Mouse (Mus musculus) lung, embryonic 14.5 days (tissue): Measurements from ENCODE around the gene Armh4. TPM values are rescaled to one million over a fixed set of nuclear protein-coding genes. Genes with fewer than 3 reads are reported as not detected.

Experiments used
- ATAC-seq: fragments of 200-750 bp; cut with Nextera tagmentation; 2 replicates; pipeline ENCODE4 v1.8.0; 2017; ENCODE audit warnings: mild to moderate bottlenecking, moderate TSS enrichment, moderate library complexity; ENCODE audit not compliant: insufficient read depth
- DNase-seq: peaks from one replicate; pipeline ENCODE4 v3.0.0-alpha.2; 2015
- H3K27ac ChIP-seq: fragments of 300-500 bp; sonication (generic); 2 replicates; pipeline ENCODE4 v1.5.1; 2014; ENCODE audit warnings: low read depth, mild to moderate bottlenecking, moderate library complexity
- H3K27me3 ChIP-seq: fragments of 300-500 bp; sonication (generic); 2 replicates; pipeline ENCODE4 v1.6.1; 2014; ENCODE audit warnings: low read length, control low read depth; ENCODE audit not compliant: insufficient read depth
- H3K36me3 ChIP-seq: fragments of 300-500 bp; sonication (generic); 2 replicates; pipeline ENCODE4 v1.6.1; 2014; ENCODE audit warnings: control low read depth; ENCODE audit not compliant: insufficient read depth
- H3K4me1 ChIP-seq: fragments of 300-500 bp; sonication (generic); 2 replicates; pipeline ENCODE4 v1.6.1; 2014; ENCODE audit warnings: antibody characterized with exemption, control low read depth; ENCODE audit not compliant: insufficient read depth
- H3K4me2 ChIP-seq: fragments of 300-500 bp; sonication (generic); 2 replicates; pipeline ENCODE4 v1.6.1; 2014; ENCODE audit warnings: mild to moderate bottlenecking
- H3K4me3 ChIP-seq: fragments of 300-500 bp; sonication (generic); 2 replicates; pipeline ENCODE4 v1.5.1; 2014; ENCODE audit warnings: low read depth, low read length
- H3K9ac ChIP-seq: fragments of 300-500 bp; sonication (generic); 2 replicates; pipeline ENCODE4 v1.6.1; 2014
- H3K9me3 ChIP-seq: fragments of 300-500 bp; sonication (generic); 2 replicates; pipeline ENCODE4 v1.6.1; 2016; ENCODE audit warnings: low read depth, low read length, control low read depth
- CTCF ChIP-seq: IDR thresholded peaks from 2 replicates; pipeline ENCODE4 v1.5.1; 2016; ENCODE audit warnings: antibody characterized with exemption, low read depth
- WGBS: fragments of 180-500 bp; shearing (Covaris S2); extraction: QIAGEN DNeasy Blood & Tissue Kit; methylation state at CpG from one replicate; pipeline ENCODE4 v1.1.7; 2014; 5-methylcytosine and 5-hydroxymethylcytosine counted together
- polyA plus RNA-seq: library from polyadenylated mRNA; unstranded; fragments of >200 nt; fragmentation: Nextera tagmentation; extraction: Ambion mirVana; gene quantifications from 2 replicates; pipeline ENCODE4 v1.2.1, GENCODE M21; 2014

Armh4 gene
- polyA plus RNA-seq, 1 experiment from 2014 or later: 12.0 TPM

- DNase-seq: peak; percentile 13
- Histone ChIP-seq H3K4me2 (no peak overlapping the region), H3K27me3 (no peaks in the 10 kb centered on the region), H3K9me3 (no peaks in the 10 kb centered on the region), H3K27ac (no peak overlapping the region), H3K36me3 (no peaks in the 10 kb centered on the region), H3K9ac (no peak overlapping the region), H3K4me1 (no peaks in the 10 kb centered on the region), H3K4me3 (no peak overlapping the region)
- ATAC-seq: no peak; the same call in 1 of the 2 replicates
- 42% methylated on average over 5 of the region's 5 CpGs for WGBS
- TF ChIP-seq CTCF: no peak
Measured at GRCm38 (mm10) chr14:49679511-49680284, 103.5 kb downstream of the Armh4 start.

GRCm38 (mm10) chr14:49676580-49676979 is 106.6 kb downstream of the Armh4 start:
- TF ChIP-seq CTCF: no peak
- Histone ChIP-seq H3K9me3 (no peaks in the 10 kb centered on the region), H3K36me3 (no peaks in the 10 kb centered on the region), H3K4me2 (no peak overlapping the region), H3K27ac (no peak overlapping the region), H3K4me3 (no peak overlapping the region), H3K4me1 (no peaks in the 10 kb centered on the region), H3K27me3 (no peaks in the 10 kb centered on the region), H3K9ac (no peak overlapping the region)
- DNase-seq (no peak), ATAC-seq (no peak)
- WGBS: 70% methylated on average over 2 of the region's 2 CpGs

GRCm38 (mm10) chr14:49660444-49660843 is 122.7 kb downstream of the Armh4 start:
- Histone ChIP-seq H3K4me1 (no peaks in the 10 kb centered on the region), H3K27me3 (no peaks in the 10 kb centered on the region), H3K36me3 (no peaks in the 10 kb centered on the region), H3K9me3 (no peaks in the 10 kb centered on the region), H3K27ac (no peak overlapping the region), H3K9ac (no peak overlapping the region), H3K4me3 (no peak overlapping the region), H3K4me2 (no peak overlapping the region)
- WGBS: 38% methylated on average over 4 of the region's 4 CpGs
- no peak for ATAC-seq
- TF ChIP-seq CTCF: no peak
- no peak for DNase-seq

- no peak overlapping the region for H3K9ac ChIP-seq
- no peak overlapping the region for H3K27ac ChIP-seq
- WGBS: 77% methylated on average over 1 of the region's 1 CpGs
- H3K4me1 ChIP-seq: no peaks in the 10 kb centered on the region
- DNase-seq (no peak), ATAC-seq (no peak)
- H3K36me3 ChIP-seq: no peaks in the 10 kb centered on the region
- no peak overlapping the region for H3K4me3 ChIP-seq
- no peak overlapping the region for H3K4me2 ChIP-seq
- H3K27me3 ChIP-seq: no peaks in the 10 kb centered on the region
- H3K9me3 ChIP-seq: no peaks in the 10 kb centered on the region
- TF ChIP-seq CTCF: no peak
Measured at GRCm38 (mm10) chr14:49649191-49649590, 134.0 kb downstream of the Armh4 start.

GRCm38 (mm10) chr14:49637422-49637821 is 145.8 kb downstream of the Armh4 start:
- H3K4me2 ChIP-seq: no peak overlapping the region
- H3K9me3 ChIP-seq: no peaks in the 10 kb centered on the region
- no peaks in the 10 kb centered on the region for H3K4me1 ChIP-seq
- no peaks in the 10 kb centered on the region for H3K36me3 ChIP-seq
- no peak overlapping the region for H3K4me3 ChIP-seq
- DNase-seq: no peak
- H3K9ac ChIP-seq: no peak overlapping the region
- WGBS: 58% methylated on average over 1 of the region's 1 CpGs
- no peak overlapping the region for H3K27ac ChIP-seq
- no peaks in the 10 kb centered on the region for H3K27me3 ChIP-seq
- ATAC-seq: no peak
- no peak for TF ChIP-seq CTCF

GRCm38 (mm10) chr14:49626055-49626454 is 157.1 kb downstream of the Armh4 start:
- Histone ChIP-seq H3K4me1 (no peaks in the 10 kb centered on the region), H3K9ac (no peak overlapping the region), H3K27me3 (no peaks in the 10 kb centered on the region), H3K9me3 (no peaks in the 10 kb centered on the region), H3K4me2 (no peak overlapping the region), H3K4me3 (no peak overlapping the region), H3K27ac (no peak overlapping the region), H3K36me3 (no peaks in the 10 kb centered on the region)
- TF ChIP-seq CTCF: no peak
- 65% methylated on average over 4 of the region's 4 CpGs for WGBS
- ATAC-seq (no peak), DNase-seq (no peak)

Other genes with a start within 250 kb of the Armh4 start
- not detected in 2 replicates for gene Olfr722, start 118.6 kb upstream of the Armh4 start, polyA plus RNA-seq
- gene Olfr723, start 148.4 kb upstream of the Armh4 start, polyA plus RNA-seq: not detected in 2 replicates
- not detected in 2 replicates for gene Olfr724, start 179.9 kb upstream of the Armh4 start, polyA plus RNA-seq